Mouse (Mus musculus) midbrain, embryonic 10.5 days (tissue): ENCODE measurements around the gene Herpud1. TPM values are rescaled to one million over a fixed set of nuclear protein-coding genes. Genes with fewer than 3 reads are reported as not detected.

Source experiments
- DNase-seq: peaks from one replicate; pipeline ENCODE4 v3.0.0-alpha.2; 2017; ENCODE audit warnings: low spot score
- H3K27ac ChIP-seq: fragments of 300-500 bp; sonication (generic); replicated peaks from 2 replicates; pipeline ENCODE4 v1.5.1; 2016; ENCODE audit warnings: mild to moderate bottlenecking
- H3K27me3 ChIP-seq: fragments of 300-500 bp; sonication (generic); 2 replicates; pipeline ENCODE4 v1.6.1; 2016; ENCODE audit warnings: low read depth, mild to moderate bottlenecking; ENCODE audit not compliant: poor library complexity, severe bottlenecking
- H3K36me3 ChIP-seq: fragments of 300-500 bp; sonication (generic); 2 replicates; pipeline ENCODE4 v1.6.1; 2016; ENCODE audit warnings: mild to moderate bottlenecking, moderate library complexity
- H3K4me1 ChIP-seq: fragments of 300-500 bp; sonication (generic); 2 replicates; pipeline ENCODE4 v1.6.1; 2016
- H3K4me3 ChIP-seq: fragments of 300-500 bp; sonication (generic); 2 replicates; pipeline ENCODE4 v1.5.1; 2016; ENCODE audit warnings: mild to moderate bottlenecking, moderate library complexity
- H3K9me3 ChIP-seq: fragments of 300-500 bp; sonication (generic); replicated peaks from 2 replicates; pipeline ENCODE4 v1.6.1; 2016; ENCODE audit warnings: mild to moderate bottlenecking
- WGBS: fragments of 180-500 bp; shearing (Covaris S2); methylation state at CpG from one replicate; pipeline ENCODE4 v1.1.7; 2016; 5-methylcytosine and 5-hydroxymethylcytosine counted together
- polyA plus RNA-seq: library from polyadenylated mRNA; unstranded; fragments of >200 nt; fragmentation: Nextera tagmentation; extraction: Ambion mirVana; gene quantifications from 2 replicates; pipeline ENCODE4 v1.2.1, GENCODE M21; 2016

Herpud1 gene
- 56.2 and 57.7 TPM in 2 replicates for polyA plus RNA-seq

DNA sequence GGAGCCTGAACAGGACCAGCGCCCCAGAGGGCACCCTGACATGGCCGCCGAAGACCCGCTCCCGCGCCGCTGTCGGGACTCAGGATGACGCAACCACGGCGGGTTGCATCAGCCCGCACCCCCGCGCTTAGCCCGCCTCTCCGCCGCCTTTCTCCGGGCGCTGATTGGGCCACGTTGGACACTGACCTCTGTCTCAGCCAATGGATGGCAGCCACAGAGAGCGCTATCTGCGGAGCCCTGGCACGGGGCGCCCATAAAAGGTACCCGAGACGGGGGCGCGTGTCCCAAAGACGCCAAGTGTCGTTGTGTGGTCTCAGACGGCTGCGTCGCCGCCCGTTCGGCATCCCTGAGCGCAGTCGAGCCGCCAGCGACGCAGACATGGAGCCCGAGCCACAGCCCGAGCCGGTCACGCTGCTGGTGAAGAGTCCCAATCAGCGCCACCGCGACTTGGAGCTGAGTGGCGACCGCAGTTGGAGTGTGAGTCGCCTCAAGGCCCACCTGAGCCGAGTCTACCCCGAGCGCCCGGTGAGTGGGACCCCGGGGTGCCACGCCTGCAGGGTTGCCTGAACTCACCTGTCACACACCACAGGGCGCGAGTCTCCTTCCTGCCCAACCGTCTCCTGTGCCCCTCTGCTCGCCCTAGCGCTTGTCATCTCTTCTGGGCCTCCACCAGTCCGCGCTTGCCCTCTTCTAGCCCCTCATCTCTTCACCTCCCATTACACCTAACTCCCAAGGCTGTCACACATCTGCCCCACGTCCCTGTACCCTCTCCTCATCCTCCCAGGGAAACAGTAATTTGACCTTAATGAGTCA is at the start of gene Herpud1:
Gene Herpud1 (plus strand): TSS at position 225 of the 813 bp plus-strand sequence.
- DNase-seq: peak; percentile 96
- H3K9me3 ChIP-seq: no peaks in the 10 kb centered on the region
- H3K4me1 ChIP-seq: peaks cover 28% of the 10 kb centered on the region
- peaks cover 23% of the 10 kb centered on the region for H3K36me3 ChIP-seq
- no peaks in the 10 kb centered on the region for H3K27me3 ChIP-seq
- WGBS: under 1% methylated on average over 65 of the region's 65 CpGs
- peak within 1 kb of the TSS; percentile 89 for H3K4me3 ChIP-seq
- H3K27ac ChIP-seq: peak within 1 kb of the TSS; percentile 98

DNA sequence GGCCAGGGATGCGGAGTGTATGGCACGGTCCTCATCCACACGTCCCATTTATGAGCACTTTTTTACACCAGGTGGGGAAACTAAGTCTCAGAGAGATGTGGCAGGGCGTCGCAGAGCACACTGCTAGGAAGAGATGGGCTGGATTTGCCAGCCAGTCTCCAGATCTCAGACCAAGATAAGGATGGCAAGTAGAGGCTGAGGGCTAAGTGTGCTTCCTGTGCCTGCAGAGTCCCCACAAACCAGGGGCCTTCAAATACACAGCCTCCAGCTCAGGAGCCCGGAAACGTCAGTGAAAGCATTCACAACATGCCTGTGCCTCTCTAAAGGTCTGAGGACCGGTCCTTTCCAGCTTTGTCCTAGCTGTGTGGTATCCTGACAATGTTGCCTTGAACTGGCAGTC is 48.7 kb upstream of the Herpud1 start:
- DNase-seq: no peak

DNA sequence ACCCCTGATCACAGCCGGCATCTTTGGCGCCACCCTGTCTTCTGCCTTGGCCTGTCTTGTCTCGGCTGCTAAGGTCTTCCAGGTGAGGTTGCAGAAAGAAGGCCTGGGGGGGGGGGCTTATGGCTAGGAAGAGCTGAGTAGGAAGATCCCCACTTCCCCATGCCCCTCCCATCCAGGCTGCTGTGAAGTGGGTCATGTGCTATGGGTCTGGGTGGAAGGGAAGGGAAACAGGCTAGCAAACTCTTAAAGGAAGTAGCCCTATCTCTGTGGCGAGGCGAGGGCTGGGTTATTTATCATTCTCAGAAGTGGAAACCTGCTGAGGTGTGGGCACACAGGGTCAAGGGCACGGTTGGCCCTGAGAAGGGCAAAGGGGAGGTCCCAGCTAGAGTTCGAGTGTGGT is 45.4 kb upstream of the Herpud1 start:
- H3K4me3 ChIP-seq: no peak overlapping the region
- no peak for DNase-seq
- 82% methylated on average over 7 of the region's 7 CpGs for WGBS

More for the DNA sequence above, 48.7 kb upstream of the Herpud1 start:
- Histone ChIP-seq H3K36me3 (no peaks in the 10 kb centered on the region), H3K4me3 (no peak overlapping the region), H3K27me3 (no peaks in the 10 kb centered on the region), H3K27ac (no peak overlapping the region), H3K4me1 (peaks cover 6% of the 10 kb centered on the region), H3K9me3 (no peaks in the 10 kb centered on the region)
- 85% methylated on average over 8 of the region's 8 CpGs for WGBS

DNA sequence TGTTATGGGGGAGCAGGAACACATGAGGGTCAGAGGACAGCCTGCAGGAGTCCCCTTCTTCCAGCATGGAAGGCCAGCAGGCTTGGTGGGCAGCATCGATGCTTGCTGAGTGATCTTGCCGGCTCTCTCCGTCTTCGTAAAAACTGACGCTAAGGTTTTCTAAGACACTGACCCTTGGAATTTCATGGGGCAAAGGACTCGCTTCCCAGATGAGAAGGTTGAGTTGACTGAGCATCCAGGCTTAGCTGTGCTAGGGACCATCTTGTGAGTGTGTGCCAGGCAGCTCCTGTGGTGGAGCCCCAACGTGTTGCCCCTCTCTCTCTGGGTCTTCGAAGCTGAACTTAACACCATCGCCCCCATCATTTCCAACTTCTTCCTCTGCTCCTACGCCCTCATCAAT is 43.5 kb upstream of the Herpud1 start:
- WGBS: 89% methylated on average over 10 of the region's 10 CpGs
- no peaks in the 10 kb centered on the region for H3K27me3 ChIP-seq
- no peak for DNase-seq

More for the DNA sequence above, 45.4 kb upstream of the Herpud1 start:
- no peaks in the 10 kb centered on the region for H3K36me3 ChIP-seq
- no peak overlapping the region for H3K27ac ChIP-seq
- no peaks in the 10 kb centered on the region for H3K9me3 ChIP-seq
- H3K4me1 ChIP-seq: no peaks in the 10 kb centered on the region
- H3K27me3 ChIP-seq: no peaks in the 10 kb centered on the region

DNA sequence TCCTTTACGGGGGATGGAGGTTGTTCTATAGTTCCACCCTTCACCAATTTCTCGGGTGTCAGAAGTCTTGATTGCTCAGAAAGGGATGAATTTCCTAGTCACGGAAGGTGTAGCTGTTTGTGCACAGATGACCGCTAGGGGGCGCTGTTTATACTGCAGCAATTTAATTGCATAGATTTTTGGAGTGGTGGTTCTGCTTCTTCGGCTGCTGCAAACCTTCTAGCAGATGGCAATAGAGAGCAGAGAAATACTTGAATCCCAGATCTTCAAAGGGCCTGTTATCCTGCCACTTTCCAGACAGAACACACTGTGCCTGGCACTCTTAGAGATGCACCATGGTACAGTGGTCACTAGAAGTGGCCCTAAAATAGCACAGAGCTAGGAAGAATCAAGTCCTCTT is 42.9 kb upstream of the Herpud1 start:
- H3K36me3 ChIP-seq: no peaks in the 10 kb centered on the region
- no peaks in the 10 kb centered on the region for H3K9me3 ChIP-seq
- no peak overlapping the region for H3K4me3 ChIP-seq
- no peaks in the 10 kb centered on the region for H3K27me3 ChIP-seq
- no peaks in the 10 kb centered on the region for H3K4me1 ChIP-seq
- no peak overlapping the region for H3K27ac ChIP-seq
- DNase-seq: peak; percentile 64
- 19% methylated on average over 6 of the region's 6 CpGs for WGBS

More for the DNA sequence above, 43.5 kb upstream of the Herpud1 start:
- H3K27ac ChIP-seq: no peak overlapping the region
- H3K9me3 ChIP-seq: no peaks in the 10 kb centered on the region
- no peaks in the 10 kb centered on the region for H3K36me3 ChIP-seq
- H3K4me3 ChIP-seq: no peak overlapping the region
- no peaks in the 10 kb centered on the region for H3K4me1 ChIP-seq

DNA sequence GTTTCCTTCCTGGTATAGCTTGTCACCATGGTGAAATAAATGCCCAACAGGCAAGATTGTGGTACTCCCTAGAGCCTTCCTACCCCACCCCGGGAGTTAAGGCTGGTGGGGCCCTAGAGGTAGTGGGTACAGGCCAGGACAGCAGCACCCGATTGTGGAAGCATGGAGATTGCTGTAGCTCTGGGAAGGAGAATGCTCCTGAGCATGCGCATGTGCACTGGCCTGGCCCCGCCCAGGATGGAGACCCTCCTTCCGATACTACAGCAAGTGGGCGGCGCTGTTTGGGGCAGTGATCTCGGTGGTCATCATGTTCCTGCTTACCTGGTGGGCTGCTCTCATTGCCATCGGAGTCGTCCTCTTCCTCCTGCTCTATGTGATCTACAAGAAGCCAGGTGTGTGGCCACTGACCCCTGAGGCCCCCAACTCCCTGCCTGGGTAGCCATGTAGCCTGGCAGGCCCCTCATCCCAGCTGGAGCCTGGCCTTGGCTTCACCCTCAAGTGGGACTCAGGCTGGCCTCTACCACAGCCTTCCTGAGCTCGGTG is 42.4 kb upstream of the Herpud1 start:
- Histone ChIP-seq H3K4me1 (no peaks in the 10 kb centered on the region), H3K27ac (no peak overlapping the region), H3K4me3 (no peak overlapping the region), H3K36me3 (no peaks in the 10 kb centered on the region), H3K9me3 (no peaks in the 10 kb centered on the region), H3K27me3 (no peaks in the 10 kb centered on the region)
- 85% methylated on average over 11 of the region's 11 CpGs for WGBS
- no peak for DNase-seq

DNA sequence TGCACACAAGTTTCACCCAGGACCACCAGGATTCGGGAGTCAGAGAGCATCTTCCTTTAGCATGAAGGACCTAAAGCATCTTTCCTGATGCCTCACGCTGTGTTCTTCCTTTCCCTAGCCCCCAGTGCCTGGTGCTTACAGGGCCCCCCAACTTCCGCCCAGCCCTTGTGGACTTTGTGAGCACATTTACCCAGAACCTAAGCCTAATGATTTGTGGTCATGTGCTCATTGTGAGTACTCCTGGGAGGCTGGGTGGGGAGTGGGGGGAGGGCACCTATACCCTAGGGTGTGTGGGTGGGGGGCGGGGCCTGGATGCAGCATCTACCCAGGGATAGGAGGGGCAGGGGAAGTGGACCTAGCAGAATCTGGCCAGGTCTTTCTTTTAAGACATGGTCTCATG is 40.6 kb upstream of the Herpud1 start:
- Histone ChIP-seq H3K27me3 (no peaks in the 10 kb centered on the region), H3K27ac (no peak overlapping the region), H3K9me3 (no peaks in the 10 kb centered on the region), H3K4me3 (no peak overlapping the region), H3K4me1 (0 out of 2 replicates have a peak, but pooled peaks cover 3% of the 10 kb centered on the region), H3K36me3 (no peaks in the 10 kb centered on the region)
- no peak for DNase-seq
- 84% methylated on average over 4 of the region's 4 CpGs for WGBS

DNA sequence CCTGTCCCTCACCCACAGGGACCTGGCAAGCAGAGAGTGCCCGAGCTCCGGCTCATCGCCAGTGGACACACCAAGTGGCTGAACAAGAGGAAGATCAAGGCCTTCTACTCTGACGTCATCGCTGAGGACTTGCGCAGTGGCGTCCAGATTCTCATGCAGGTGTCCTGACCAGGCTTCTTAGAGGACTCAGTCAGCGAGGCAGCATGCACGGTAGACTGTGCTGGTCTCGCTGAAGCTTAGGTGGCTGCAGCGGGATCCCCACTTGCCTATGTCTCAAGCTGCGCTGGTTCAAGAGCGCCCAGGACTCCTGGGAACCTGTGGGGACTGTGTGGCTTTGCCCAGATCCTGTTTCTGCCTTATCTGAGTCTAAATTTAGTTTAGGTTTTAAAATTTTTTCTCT is 40.0 kb upstream of the Herpud1 start:
- no peaks in the 10 kb centered on the region for H3K27me3 ChIP-seq
- H3K4me1 ChIP-seq: 0 out of 2 replicates have a peak, but pooled peaks cover 3% of the 10 kb centered on the region
- no peak overlapping the region for H3K4me3 ChIP-seq
- 90% methylated on average over 13 of the region's 13 CpGs for WGBS
- no peak for DNase-seq
- H3K27ac ChIP-seq: no peak overlapping the region
- H3K36me3 ChIP-seq: no peaks in the 10 kb centered on the region
- no peaks in the 10 kb centered on the region for H3K9me3 ChIP-seq

DNA sequence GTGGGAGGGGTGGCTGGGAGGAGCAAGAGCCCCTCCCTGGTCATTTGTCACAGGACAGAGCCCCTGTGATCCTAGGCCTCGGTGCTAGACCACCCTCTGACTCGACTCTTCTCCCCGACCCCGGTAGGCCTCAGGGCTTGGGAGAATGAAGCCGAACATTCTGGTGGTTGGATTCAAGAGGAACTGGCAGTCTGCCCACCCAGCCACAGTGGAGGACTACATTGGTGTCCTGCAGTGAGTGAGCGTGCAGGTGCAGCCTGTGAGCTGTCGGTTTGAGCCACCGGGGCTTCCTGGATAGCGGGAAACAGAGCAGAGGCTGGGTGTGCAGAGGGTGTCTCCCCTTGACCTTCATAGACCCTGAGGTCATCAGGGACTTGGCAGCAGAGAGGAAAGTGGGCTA is 37.8 kb upstream of the Herpud1 start:
- 82% methylated on average over 9 of the region's 9 CpGs for WGBS
- H3K9me3 ChIP-seq: no peaks in the 10 kb centered on the region
- no peak for DNase-seq
- H3K4me1 ChIP-seq: 0 out of 2 replicates have a peak, but pooled peaks cover 3% of the 10 kb centered on the region
- 0 out of 2 replicates have a peak overlapping the region, but pooled peaks have one; percentile 6 for H3K27ac ChIP-seq
- H3K4me3 ChIP-seq: no peak overlapping the region
- no peaks in the 10 kb centered on the region for H3K36me3 ChIP-seq
- H3K27me3 ChIP-seq: no peaks in the 10 kb centered on the region

DNA sequence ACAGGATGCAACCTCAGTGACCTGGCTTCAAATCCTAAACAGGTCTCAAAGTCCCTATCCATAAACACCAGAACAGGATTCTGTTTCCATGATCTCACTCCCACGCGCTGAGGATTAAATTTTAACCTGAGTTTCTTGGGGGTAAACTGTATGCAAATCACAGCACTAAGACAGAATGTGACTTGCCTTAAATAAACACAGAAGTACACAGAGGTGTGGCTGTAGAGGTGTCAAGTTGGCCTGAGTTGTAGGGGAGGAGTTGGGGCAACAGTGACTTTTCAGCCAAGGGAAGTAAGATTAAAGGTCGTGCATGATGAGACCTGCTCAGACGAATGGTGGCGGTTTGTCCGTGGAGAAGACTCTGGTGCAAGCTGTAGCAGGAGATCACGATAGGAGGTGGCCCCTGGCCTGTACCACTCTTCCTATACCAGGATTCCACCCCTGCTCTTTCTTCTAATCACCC is 32.1 kb upstream of the Herpud1 start:
- 86% methylated on average over 7 of the region's 7 CpGs for WGBS
- Histone ChIP-seq H3K4me1 (0 out of 2 replicates have a peak, but pooled peaks cover 3% of the 10 kb centered on the region), H3K27ac (no peak overlapping the region), H3K36me3 (no peaks in the 10 kb centered on the region), H3K27me3 (no peaks in the 10 kb centered on the region), H3K4me3 (no peak overlapping the region), H3K9me3 (no peaks in the 10 kb centered on the region)
- no peak for DNase-seq

DNA sequence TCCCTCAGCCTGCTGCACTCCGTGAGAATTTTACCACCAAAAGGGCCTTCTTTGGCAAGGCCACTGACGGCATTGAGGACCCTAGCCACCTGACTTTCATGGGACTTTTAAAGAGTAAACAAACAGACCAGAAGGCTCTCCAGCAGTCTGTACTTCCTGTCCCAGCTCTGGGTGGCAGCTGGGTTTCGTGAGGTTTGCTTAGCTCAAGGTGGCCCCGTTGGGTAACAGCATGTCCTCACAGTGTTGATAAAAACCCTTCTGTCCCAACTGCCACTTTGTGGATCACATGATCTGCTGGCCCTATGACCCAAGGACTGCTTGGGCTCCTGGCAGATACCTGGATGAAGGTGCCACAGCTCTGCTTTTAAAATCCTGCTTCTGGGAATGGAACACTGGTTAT is 31.7 kb upstream of the Herpud1 start:
- DNase-seq: no peak
- Histone ChIP-seq H3K4me1 (0 out of 2 replicates have a peak, but pooled peaks cover 3% of the 10 kb centered on the region), H3K4me3 (no peak overlapping the region), H3K36me3 (no peaks in the 10 kb centered on the region), H3K27ac (no peak overlapping the region), H3K9me3 (no peaks in the 10 kb centered on the region), H3K27me3 (no peaks in the 10 kb centered on the region)
- 87% methylated on average over 4 of the region's 4 CpGs for WGBS

DNA sequence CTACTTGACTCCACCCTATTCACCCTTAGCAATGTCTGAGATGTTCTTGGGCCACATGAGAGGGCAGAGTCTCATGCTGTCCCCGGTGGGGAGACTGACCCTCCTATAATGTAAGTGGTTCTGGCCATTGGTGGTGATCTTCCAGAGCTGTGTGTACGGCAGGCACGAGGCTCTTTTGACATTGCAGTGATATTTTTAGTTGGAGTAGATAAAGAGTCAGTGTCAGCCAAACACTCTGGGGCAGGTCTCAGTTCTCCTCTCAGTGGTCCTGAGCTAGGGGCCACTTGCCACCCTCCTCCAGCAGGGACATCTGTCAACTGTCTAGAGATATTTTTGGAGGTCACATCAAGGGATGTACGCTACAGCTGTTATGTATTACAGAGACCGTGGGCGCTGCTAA is 29.0 kb upstream of the Herpud1 start:
- H3K4me1 ChIP-seq: no peaks in the 10 kb centered on the region
- no peaks in the 10 kb centered on the region for H3K27me3 ChIP-seq
- no peak overlapping the region for H3K4me3 ChIP-seq
- no peak overlapping the region for H3K27ac ChIP-seq
- WGBS: 91% methylated on average over 6 of the region's 6 CpGs
- H3K9me3 ChIP-seq: no peaks in the 10 kb centered on the region
- H3K36me3 ChIP-seq: no peaks in the 10 kb centered on the region
- no peak for DNase-seq

DNA sequence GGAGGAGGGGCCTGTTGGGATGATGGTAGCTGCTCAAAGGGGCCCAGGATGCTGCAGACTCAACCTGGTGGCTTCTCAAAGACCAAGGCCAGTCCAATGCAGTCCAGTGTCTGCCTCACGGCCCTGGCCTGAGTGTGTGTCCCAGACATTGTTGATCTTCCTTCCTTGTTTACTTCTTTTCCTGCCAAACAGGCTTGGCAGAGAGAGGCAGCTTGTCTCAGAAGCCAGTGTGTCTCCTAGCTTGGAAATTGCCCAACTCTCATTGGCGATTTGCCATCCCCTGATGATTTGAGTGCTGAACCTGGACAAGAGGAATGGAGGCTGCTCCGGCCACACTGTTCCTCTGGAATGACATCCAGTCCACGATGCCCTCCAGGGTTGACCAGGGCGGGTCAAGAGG is 27.7 kb upstream of the Herpud1 start:
- Histone ChIP-seq H3K4me1 (no peaks in the 10 kb centered on the region), H3K27ac (no peak overlapping the region), H3K27me3 (no peaks in the 10 kb centered on the region), H3K9me3 (no peaks in the 10 kb centered on the region), H3K36me3 (no peaks in the 10 kb centered on the region), H3K4me3 (no peak overlapping the region)
- no peak for DNase-seq
- WGBS: 79% methylated on average over 5 of the region's 5 CpGs
